Mouse (Mus musculus) heart, embryonic 11.5 days (tissue): ENCODE results near the gene Gm14137. TPM values are rescaled to one million over a fixed set of nuclear protein-coding genes. Genes with fewer than 3 reads are reported as not detected.
A peak's percentile ranks its signal among the peaks of the same experiment; 100 is the strongest.

Source experiments
- ATAC-seq: fragments of 200-750 bp; cut with Nextera tagmentation; replicated peaks from 2 replicates; pipeline ENCODE4 v1.8.0; 2017; ENCODE audit warnings: moderate library complexity; ENCODE audit not compliant: insufficient number of reproducible peaks, low FRiP score, low TSS enrichment
- H3K27ac ChIP-seq: fragments of 300-500 bp; sonication (generic); 2 replicates; pipeline ENCODE4 v1.5.1; 2014; ENCODE audit warnings: mild to moderate bottlenecking, low read depth, low read length
- H3K27me3 ChIP-seq: fragments of 300-500 bp; sonication (generic); 2 replicates; pipeline ENCODE4 v1.6.1; 2014; ENCODE audit warnings: mild to moderate bottlenecking, low read length, mixed read lengths; ENCODE audit not compliant: control insufficient read depth, insufficient read depth
- H3K36me3 ChIP-seq: fragments of 300-500 bp; sonication (generic); 2 replicates; pipeline ENCODE4 v1.6.1; 2014; ENCODE audit warnings: mild to moderate bottlenecking, low read length, moderate library complexity, mixed read lengths; ENCODE audit not compliant: control insufficient read depth, insufficient read depth
- H3K4me1 ChIP-seq: fragments of 300-500 bp; sonication (generic); 2 replicates; pipeline ENCODE4 v1.6.1; 2014; ENCODE audit warnings: low read length; ENCODE audit not compliant: control insufficient read depth, insufficient read depth
- H3K4me2 ChIP-seq: fragments of 300-500 bp; sonication (generic); 2 replicates; pipeline ENCODE4 v1.6.1; 2014; ENCODE audit warnings: mild to moderate bottlenecking, moderate library complexity
- H3K4me3 ChIP-seq: fragments of 300-500 bp; sonication (generic); 2 replicates; pipeline ENCODE4 v1.5.1; 2014; ENCODE audit warnings: low read depth, low read length
- H3K9ac ChIP-seq: fragments of 300-500 bp; sonication (generic); 2 replicates; pipeline ENCODE4 v1.6.1; 2014; ENCODE audit warnings: mild to moderate bottlenecking, low read depth, low read length, moderate library complexity
- H3K9me3 ChIP-seq: fragments of 300-500 bp; sonication (generic); replicated peaks from 2 replicates; pipeline ENCODE4 v1.6.1; 2016; ENCODE audit warnings: low read length; ENCODE audit not compliant: control insufficient read depth
- WGBS: fragments of 180-500 bp; shearing (Covaris S2); extraction: QIAGEN DNeasy Blood & Tissue Kit; methylation state at CpG from one replicate; pipeline ENCODE4 v1.1.7; 2014; ENCODE audit not compliant: insufficient replicate concordance; 5-methylcytosine and 5-hydroxymethylcytosine counted together
- polyA plus RNA-seq: library from polyadenylated mRNA; unstranded; fragments of >200 nt; fragmentation: Nextera tagmentation; extraction: Ambion mirVana; gene quantifications from 2 replicates; pipeline ENCODE4 v1.2.1, GENCODE M21; 2014

Gene Gm14137
- polyA plus RNA-seq, 1 experiment from 2014 or later = not detected

DNA sequence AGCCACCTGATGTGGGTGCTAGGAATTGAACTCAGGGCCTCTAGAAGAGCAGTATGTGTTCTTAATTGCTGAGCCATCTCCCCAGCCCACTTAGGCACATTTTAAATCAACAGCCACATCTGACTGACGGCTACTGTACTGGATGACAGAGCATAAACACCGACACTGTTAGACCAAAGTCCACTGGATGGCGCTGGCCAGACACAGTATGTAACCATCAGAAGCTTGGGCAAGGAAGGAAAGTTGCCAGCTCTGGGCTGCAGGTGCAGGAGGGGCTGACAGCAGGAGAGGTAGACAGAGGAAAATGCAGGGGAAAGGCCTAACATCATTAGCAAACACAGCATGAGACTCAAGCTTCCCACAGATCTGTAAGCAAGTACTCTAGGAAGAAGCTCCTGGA lies 2.5 kb downstream of the Gm14137 start:
- 58% methylated on average over 3 of the region's 3 CpGs for WGBS
- Histone ChIP-seq H3K9me3 (no peaks in the 10 kb centered on the region), H3K36me3 (no peaks in the 10 kb centered on the region; the same call in 1 of the 2 replicates), H3K9ac (no peak overlapping the region), H3K4me2 (no peak overlapping the region), H3K27ac (no peak overlapping the region), H3K27me3 (no peaks in the 10 kb centered on the region), H3K4me3 (no peak overlapping the region), H3K4me1 (peaks cover 27% of the 10 kb centered on the region)
- no peak for ATAC-seq

DNA sequence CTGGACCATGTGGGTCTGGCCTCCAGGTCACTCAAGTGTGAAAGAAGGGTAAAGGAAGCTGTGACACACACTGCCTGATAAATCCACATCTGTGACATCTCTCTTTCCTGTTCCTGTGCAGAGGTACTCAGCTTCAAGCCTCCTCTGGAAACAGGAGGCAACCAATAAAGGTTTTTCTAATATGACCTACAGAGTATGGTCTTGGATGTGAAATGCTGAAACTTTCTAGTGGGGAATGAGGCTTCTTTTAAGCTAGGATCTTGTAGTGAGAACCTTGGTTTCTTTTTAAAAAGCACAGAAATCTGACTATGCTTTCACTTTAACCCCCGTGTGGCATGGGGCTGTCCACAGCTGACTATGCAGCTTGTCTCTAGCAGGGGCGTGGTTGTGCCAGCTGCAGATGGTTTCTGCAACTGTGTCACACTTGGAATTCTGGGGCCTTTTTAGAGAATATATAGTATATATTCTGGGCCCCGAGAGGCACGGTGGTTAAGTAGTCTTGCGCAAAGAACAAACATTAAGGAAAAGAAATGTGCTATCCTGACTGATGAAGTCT lies 3.2 kb downstream of the Gm14137 start:
- no peak overlapping the region for H3K9ac ChIP-seq
- H3K9me3 ChIP-seq = no peaks in the 10 kb centered on the region
- peaks cover 20% of the 10 kb centered on the region for H3K4me1 ChIP-seq
- no peak for ATAC-seq
- no peak overlapping the region for H3K27ac ChIP-seq
- 84% methylated on average over 5 of the region's 5 CpGs for WGBS
- no peaks in the 10 kb centered on the region; the same call in 1 of the 2 replicates for H3K36me3 ChIP-seq
- H3K4me3 ChIP-seq = no peak overlapping the region
- H3K27me3 ChIP-seq = no peaks in the 10 kb centered on the region
- H3K4me2 ChIP-seq = no peak overlapping the region

DNA sequence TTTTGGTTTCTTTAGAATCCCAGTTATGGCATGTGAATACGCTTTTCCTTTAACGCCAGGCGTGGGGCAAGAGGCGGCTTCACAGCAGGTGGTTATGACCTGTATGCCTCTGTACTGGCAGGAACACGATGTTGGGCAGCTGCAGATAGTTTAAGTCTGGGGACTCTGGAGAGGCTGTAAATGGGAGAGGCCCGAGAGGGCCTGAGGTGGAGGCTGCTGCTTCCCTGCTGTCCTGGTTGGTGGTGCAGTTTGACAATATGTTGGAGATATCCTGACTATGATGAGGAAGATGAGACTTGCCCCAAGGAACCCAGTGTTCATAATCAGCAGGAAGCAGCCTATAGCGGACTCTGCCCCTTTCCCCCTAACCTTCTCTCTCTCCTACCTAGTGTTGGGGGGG lies 8.6 kb downstream of the Gm14137 start:
- no peak overlapping the region for H3K27ac ChIP-seq
- no peaks in the 10 kb centered on the region for H3K9me3 ChIP-seq
- H3K4me1 ChIP-seq = no peaks in the 10 kb centered on the region
- H3K27me3 ChIP-seq = no peaks in the 10 kb centered on the region
- H3K36me3 ChIP-seq = peaks cover 3% of the 10 kb centered on the region; the same call in 1 of the 2 replicates
- no peak for ATAC-seq
- no peak overlapping the region for H3K4me2 ChIP-seq
- H3K9ac ChIP-seq = no peak overlapping the region
- WGBS = 83% methylated on average over 7 of the region's 7 CpGs
- H3K4me3 ChIP-seq = no peak overlapping the region

DNA sequence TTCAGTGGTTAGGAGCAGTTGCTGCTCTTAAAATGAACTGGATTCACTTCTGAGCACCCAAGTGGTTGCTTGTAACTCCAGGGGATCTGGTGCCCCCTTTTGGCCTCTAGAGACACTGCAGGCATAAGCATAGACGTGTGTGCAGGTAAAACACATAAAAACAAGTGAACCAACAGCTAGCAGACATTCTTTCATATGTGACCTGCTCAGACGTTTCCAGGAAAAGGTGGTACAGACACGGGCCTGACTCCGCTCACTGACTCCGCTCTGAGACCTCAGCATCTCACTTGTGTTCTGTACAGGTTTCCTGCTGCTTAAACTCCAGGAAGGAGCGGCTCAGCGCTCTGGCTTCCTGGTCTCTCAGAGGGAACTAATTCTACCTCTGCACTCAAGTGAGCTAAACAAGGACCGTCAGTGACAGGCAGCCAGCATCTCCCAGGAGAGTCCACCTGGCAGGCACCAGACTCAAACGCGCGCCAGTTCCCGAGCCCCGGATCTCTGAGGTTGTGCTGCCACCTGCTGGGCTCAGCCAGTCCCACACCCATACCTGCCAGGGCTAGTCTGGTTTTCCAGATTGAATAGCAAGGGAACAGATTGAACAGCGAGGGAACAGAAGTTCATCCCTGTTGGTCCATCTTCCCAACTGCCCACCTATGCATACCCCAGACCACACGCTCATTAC lies 14.9 kb downstream of the Gm14137 start:
- 0 out of 2 replicates have a peak, but pooled peaks cover 3% of the 10 kb centered on the region for H3K36me3 ChIP-seq
- H3K9ac ChIP-seq = no peak overlapping the region
- no peaks in the 10 kb centered on the region for H3K4me1 ChIP-seq
- H3K4me2 ChIP-seq = peak overlapping the region; percentile 85
- no peaks in the 10 kb centered on the region for H3K27me3 ChIP-seq
- 6% methylated on average over 15 of the region's 15 CpGs for WGBS
- no peaks in the 10 kb centered on the region for H3K9me3 ChIP-seq
- H3K4me3 ChIP-seq = peak overlapping the region; percentile 25
- ATAC-seq = peak; percentile 61; the same call in 1 of the 2 replicates
- no peak overlapping the region for H3K27ac ChIP-seq

DNA sequence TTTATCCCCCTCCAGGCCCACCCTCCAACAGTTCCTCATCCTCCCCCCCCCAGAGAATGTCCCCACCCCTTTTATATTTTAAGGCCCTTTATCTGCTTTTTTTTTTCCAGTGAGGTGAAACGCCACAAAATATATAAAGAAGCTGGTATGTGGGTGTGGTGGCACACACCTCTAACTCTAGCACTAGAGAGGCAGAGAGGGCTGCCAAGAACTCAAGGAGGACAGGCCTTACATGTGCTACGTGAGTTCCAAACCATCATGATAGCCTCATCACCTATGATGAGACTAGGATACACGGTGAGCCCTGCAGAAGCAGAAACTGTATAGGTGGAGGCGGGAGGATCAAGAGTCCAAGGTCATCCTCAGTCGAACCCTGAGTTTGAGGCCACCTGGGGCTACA lies 16.7 kb downstream of the Gm14137 start:
- Histone ChIP-seq H3K36me3 (no peaks in the 10 kb centered on the region), H3K4me2 (no peak overlapping the region), H3K4me1 (no peaks in the 10 kb centered on the region), H3K9ac (no peak overlapping the region), H3K4me3 (no peak overlapping the region), H3K27me3 (no peaks in the 10 kb centered on the region), H3K9me3 (no peaks in the 10 kb centered on the region), H3K27ac (no peak overlapping the region)
- no peak for ATAC-seq
- WGBS = 79% methylated on average over 5 of the region's 5 CpGs

DNA sequence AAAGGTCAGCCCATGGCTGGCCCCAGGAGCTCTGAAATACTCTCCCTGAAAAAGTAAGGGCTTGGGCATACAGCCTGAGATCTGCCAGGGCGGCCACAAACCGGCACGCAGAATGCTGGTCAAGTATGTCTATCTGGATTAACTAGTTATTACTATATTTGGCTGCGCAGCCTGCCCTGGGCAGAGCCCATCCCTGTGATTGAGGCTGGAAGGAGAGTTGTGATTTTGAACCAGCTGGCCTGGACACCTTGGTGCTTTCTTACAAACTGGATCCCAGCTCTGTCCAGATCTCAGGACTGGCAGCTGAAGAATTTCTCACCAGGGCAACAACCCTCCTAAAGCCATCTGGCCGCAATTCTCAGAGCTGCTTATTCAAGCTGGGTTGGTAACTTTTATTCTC lies 19.8 kb downstream of the Gm14137 start:
- no peak overlapping the region for H3K27ac ChIP-seq
- no peak overlapping the region for H3K4me3 ChIP-seq
- no peak overlapping the region for H3K9ac ChIP-seq
- no peaks in the 10 kb centered on the region for H3K9me3 ChIP-seq
- H3K4me1 ChIP-seq = peaks cover 8% of the 10 kb centered on the region; the same call in 1 of the 2 replicates
- no peak for ATAC-seq
- no peak overlapping the region for H3K4me2 ChIP-seq
- WGBS = 84% methylated on average over 5 of the region's 5 CpGs
- H3K36me3 ChIP-seq = no peaks in the 10 kb centered on the region
- H3K27me3 ChIP-seq = no peaks in the 10 kb centered on the region

DNA sequence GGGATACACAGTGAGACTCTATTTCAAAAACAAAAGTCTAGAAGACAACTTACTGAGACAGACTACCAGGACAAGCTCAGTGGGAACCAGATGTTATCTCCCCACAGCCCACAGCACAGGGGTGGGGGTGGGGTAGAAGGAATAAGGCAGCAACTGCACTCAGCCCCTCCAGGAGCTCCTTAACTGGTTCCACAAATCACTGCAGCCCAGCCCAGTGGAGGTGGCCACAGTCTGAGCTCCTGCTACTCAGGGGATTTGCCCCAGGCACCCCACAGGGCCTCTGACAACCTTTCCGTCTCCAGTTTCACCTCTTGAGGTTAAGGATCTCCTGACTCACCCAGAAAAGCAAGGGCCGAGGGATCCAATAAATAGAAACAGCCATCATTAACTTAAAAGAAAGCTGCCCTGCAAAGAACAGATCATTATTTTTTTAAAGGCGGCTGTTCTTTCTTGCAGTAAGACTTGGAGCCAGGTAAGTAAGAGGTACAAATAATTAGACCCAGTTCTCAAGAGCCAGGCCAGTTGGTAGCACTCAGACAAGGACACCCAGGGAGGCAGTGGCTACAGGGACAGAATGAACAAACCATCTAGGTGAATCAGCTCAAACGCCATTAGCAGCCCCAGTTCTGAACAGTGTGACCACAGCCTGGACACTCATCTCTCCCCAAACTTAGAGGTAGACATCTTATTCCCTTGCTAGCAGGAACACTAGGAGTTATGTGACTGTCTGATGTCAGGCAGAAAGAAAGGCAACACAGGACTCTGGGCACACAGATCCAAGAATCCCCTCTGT lies 22.2 kb downstream of the Gm14137 start:
- no peak overlapping the region for H3K4me3 ChIP-seq
- no peaks in the 10 kb centered on the region for H3K27me3 ChIP-seq
- H3K27ac ChIP-seq = no peak overlapping the region
- no peak for ATAC-seq
- peaks cover 8% of the 10 kb centered on the region; the same call in 1 of the 2 replicates for H3K4me1 ChIP-seq
- WGBS = 23% methylated on average over 4 of the region's 4 CpGs
- H3K9ac ChIP-seq = no peak overlapping the region
- H3K36me3 ChIP-seq = no peaks in the 10 kb centered on the region
- no peak overlapping the region for H3K4me2 ChIP-seq
- H3K9me3 ChIP-seq = no peaks in the 10 kb centered on the region

DNA sequence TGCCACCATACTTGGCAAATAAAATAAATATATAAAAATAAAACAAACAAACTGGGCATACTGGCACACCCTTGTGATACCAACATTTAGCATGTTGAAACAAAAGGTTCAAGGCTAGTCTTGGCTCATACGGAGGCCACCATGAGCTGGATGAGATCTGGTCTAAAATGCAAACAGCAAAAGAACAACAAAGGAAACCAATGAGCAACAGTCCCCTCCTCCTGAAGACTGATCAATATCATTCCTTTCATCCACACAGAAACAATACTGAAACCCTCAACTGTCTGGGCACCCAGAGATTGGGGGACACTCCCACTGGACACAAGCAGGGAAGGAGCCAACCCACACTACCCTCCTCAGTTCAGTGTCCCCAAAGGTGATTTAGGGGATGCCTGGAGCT lies 23.2 kb downstream of the Gm14137 start:
- H3K9me3 ChIP-seq = no peaks in the 10 kb centered on the region
- no peak for ATAC-seq
- WGBS = 61% methylated on average over 1 of the region's 1 CpGs
- no peak overlapping the region for H3K9ac ChIP-seq
- H3K4me1 ChIP-seq = peaks cover 8% of the 10 kb centered on the region; the same call in 1 of the 2 replicates
- H3K4me2 ChIP-seq = no peak overlapping the region
- H3K4me3 ChIP-seq = no peak overlapping the region
- no peak overlapping the region for H3K27ac ChIP-seq
- no peaks in the 10 kb centered on the region for H3K36me3 ChIP-seq
- H3K27me3 ChIP-seq = no peaks in the 10 kb centered on the region
